Mouse (Mus musculus): ENCODE data around the gene Aff3.

Aff3 gene

DNA sequence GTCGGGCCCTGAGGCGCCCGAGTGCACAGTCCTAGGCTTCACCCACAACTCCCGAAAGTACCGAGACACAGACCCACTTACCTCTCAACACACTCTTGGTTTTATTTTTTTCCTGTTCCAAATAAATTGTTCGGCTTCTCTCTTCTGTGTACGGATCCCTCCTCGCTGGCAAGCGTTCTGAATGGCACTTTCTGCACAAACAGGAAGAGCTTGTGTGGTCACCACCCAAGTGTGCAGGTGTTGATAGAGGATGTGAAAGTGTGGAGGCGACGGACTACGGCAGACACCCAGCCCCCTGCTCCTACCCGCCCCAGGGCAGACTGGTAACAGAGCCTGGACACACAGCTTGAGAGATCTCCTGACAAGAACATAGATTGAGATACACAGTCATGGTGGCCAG, at the start of gene Aff3:
TSS of gene Aff3 (minus strand) at position 179 of the 400 bp plus-strand sequence.
- DNase-seq, result peak; percentile 74

DNA sequence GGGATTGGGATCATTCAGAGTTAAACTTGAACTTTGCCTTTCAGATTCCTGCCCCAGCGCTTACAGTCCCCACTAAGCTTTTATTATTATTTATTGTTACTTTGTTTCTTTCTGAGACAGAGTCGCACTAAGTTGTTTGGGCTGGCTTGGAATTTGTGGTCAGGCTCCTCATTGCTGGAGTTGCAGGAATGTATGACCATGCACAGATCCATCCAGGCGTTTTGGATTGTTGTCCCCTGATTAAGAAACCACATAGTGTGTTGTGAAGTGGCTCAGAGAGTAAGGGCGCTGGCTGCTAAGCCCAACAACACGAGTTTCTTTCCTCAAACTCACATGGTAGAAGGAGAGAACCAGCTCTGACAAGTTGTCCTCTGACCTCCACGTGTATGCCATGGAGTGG, 35.9 kb upstream of the Aff3 start:
- no peak for DNase-seq

DNA sequence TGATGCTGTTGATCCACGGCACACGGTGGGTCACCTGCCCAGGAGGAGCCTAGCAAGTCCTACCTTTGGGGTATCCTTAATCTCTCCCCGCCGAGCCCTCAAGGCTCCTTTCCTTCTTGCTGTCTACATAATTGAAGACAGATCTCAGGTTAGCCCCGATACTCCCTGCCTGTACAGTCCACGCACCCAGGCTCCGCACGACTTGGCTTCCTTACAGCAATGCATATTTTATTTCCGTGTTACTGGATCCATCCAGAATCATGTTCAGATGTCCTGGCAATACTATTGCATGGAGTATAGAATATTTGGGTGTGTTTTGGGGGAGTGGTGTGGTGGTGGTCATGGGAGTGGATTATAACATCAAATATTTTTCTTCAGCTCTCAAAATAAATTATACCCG, 34.5 kb upstream of the Aff3 start:
- DNase-seq, result no peak

DNA sequence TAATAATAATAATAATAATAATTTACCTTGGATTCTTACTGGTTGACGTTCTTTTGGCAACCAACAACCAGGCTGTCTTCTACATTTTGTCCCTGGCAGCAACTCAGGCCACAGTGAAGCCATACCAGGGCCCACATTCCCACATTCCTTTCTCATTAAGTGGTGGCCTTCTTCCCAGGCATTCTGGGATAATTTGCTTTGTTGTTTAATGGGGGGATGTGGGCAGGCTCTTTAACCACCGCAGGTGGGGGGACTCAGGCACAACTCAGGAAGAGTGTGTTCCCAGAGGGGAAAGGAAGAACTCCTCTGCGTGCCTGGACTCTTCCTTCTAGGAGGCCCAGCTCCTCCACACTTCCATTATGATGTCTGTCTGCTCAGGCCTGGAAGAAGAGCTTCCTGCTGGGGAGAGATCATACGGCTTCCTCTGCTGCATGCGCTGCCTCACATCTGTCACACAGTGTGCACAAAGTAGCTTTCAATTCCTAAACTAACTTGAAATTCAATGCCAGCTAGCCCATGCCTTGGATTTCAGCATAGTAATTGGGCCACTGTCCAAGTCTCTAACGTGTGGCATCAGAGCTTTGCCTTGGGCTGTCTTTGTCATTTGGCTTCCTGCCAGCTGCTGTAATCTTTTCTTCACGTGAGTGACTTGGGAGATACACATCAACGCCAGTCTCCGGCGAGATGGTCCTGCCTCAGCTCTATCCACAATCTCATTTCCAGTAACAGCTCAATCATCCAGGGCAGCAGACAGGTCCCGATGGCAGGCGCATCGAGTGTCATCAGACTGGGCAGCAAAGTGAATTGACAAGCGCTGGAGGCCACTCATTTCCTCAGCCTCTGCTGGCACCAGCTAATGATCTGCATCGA, 31.3 kb upstream of the Aff3 start:
- peak; percentile 13 for DNase-seq

DNA sequence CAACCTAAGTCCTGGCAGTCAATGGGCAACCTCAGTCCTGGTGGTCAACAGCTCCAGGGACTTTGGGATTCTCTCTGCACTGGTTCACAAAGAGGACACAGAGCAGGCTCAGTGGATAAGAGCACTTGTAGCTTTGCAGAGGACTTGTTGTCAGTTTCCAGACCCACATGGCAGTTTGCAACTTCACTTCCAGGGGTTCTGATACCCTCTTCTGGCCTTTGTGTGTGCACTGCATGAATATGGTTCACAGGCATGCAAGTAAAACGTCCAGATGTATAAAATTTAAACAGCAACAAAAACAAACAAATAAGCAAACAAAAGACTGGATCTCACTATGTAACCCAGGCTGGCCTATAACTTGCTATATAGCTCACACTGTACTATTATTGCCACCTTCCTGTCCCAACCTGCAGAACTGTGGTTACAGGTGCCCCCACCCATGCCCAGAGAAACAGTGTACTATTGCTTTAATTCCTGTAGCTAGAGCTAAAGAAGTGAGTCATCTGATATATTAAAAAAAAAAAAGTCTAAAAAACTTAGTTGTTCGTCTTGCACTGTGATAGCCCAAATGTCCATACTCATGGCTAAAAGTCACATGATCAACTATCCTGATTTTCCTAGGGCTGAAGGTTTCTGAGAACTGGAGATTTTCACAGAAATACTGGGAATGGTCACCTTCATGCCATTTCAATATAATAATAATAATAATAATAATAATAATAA, 30.5 kb upstream of the Aff3 start:
- no peak for DNase-seq

DNA sequence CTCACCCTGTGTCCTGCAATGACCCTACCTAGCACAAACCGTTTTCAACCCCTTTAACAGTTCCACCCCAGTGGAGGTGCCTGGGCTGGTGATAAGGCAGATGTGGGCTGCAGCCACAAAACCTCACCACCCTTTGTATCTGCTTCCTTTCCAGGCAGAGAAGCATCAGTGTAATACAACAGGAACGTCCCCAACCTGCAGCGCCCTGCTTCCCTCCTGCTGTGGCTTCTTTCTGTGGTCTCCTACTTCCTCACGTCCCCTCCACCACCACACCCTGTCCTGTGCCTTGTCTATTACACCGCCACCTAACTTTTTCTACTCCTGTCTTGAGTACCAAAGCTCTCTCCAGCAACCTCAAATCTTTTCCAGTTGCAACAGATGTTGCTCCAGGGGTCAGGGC, 29.4 kb upstream of the Aff3 start:
- DNase-seq, result peak; percentile 58

DNA sequence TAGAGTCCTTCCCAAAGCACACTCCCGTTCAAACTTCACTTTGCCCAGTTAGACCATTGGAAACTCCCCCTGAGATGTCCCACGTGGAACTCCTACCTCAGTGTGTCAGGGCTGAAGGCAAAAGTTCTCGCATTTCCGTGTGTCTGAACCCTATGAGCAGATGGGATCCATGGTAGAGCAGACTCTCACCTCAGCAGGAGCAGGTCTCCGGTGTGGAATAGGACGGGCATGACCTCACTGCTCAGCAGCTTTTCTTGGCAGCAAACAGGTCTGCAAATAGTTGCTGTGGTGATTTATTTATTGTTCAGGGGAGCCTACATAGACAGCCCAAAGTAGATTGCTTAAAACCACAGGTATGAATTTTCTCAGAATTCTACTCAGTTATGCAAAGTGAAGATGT, 25.7 kb upstream of the Aff3 start:
- no peak for DNase-seq

DNA sequence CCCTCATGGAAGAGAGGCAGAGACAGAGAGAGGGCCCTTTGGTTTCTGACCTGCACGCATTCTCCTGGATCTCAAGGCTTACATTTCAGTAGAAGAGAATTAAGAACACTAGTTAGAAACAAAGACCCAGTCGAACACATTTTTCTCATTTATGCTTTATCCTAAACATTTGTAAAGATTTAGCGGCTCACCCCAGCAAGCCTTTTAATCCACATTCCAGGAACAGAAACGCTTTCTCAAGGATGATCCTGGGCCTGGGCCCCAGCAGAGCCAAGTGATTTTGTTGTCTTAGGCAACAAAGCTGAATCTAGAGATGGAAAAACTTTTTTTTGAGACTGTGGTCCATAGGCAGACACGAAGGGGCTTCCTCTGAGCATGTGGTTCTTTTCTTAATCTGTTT, 23.5 kb upstream of the Aff3 start:
- DNase-seq, result no peak

DNA sequence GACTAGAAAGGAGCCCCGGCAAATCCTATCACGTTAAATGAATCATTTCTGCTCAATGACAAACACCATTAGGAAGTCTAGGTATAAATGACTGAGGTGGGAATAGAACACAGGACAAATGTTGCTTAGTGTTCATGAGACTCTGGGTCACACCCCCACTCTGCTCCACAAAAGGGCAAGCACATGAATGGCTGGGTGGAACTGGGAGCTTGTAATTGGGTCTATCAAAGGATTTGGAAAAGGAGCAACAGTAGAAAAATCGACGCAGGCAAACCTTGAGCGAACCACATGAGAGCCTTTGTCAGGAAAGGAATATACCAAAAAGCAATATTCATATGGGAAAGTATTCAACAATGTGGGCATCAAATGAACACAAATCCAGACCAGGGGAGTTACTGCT, 21.0 kb upstream of the Aff3 start:
- no peak for DNase-seq

DNA sequence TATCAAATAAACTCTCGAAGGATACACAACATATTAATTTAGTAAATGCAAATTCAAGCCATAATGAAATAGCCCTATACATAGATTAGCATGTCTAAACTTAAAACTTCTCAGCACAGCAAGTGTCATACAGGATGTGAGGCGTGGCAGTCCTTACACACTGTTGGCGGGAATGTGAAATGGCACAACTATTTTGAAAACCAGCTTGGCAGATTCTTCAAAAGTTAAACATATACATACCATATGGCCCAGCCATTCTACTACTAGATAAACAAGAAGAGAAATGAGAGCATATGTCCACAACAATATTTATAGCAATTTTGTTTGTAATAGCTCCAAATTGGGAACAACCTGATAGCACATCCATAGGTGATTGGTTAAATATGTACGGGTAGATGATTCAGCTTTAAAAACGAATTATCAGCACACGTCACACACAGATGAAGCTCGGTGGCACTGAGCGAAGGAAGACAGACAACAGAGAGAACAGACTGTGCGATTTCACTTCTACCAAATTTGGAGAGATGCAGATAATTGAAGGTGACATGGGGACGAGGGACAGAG, 18.5 kb upstream of the Aff3 start:
- no peak for DNase-seq

DNA sequence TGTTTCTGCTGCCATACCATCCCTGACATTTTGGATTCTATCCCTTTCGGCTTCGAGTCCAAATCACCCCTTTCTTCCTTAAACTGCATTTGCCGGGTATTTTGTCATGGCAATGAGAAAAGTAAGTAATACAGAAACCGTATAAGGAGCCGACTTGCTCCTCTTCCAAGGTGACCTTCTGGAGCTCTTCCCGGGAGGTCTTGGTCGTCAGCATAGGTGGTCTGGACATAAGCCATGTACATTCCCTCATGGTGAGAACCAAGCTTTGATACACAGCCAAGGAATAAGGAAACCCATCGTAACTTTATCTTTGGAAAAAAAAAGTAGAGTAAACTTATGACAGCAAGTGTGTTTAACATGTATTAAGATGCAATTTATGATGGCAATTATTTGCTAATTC, 15.1 kb upstream of the Aff3 start:
- DNase-seq, result no peak

DNA sequence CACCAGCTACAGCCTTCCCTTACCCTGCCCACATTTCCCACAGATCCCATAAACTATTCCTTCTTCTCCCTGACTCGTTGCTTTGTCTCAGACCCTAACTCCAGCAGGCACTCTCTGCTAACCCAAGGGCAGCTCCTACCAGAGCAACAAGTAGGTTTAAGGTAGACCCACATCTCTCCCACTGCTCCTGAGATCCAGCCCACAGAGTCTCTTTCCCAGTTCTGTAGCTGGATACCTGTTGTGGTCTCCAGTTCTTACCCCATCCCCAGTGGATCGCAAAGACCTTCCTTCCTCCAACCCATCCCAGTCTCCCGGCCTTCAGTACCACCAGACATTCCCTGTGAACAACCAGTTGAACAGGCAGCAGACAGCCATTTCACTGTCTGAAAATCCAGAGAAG, 7.0 kb upstream of the Aff3 start:
- no peak for DNase-seq

DNA sequence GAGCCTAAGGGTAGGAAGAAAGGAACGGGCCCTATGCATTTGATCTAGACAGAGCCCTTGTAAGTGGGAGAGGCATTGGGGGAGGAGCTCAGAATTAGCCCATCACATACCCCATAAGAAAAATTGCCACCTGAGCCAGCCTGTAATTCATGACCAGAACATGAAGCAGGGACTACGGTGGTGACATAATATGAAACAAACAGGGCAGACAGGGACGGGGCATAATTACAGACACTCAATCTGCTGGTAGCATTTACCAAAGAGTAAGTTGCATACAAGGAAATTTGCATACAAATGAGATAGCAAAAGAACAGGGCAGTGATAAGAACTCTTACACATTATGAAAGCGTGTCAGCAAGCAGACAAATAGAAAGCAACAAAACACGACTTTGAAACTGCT, 6.3 kb upstream of the Aff3 start:
- no peak for DNase-seq

DNA sequence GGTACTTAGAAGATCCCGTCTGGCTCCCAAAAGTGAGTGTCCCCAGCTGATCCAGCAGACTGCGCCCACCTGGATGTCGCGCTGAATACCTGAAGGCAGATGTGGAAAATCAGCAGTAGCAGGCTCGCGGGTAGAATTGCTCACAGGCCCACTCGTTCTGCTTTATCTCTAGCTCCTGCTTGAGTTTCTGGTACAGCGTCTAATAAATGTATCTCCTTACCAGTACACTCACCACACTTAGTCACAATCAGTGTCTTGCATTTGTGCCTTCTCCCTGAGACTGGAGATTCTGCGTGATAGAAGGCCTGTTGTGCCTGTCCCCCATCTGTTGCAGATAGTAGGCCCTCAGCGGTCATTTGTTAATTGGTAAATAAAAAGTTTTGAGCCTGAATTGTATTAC, 3.6 kb upstream of the Aff3 start:
- no peak for DNase-seq

DNA sequence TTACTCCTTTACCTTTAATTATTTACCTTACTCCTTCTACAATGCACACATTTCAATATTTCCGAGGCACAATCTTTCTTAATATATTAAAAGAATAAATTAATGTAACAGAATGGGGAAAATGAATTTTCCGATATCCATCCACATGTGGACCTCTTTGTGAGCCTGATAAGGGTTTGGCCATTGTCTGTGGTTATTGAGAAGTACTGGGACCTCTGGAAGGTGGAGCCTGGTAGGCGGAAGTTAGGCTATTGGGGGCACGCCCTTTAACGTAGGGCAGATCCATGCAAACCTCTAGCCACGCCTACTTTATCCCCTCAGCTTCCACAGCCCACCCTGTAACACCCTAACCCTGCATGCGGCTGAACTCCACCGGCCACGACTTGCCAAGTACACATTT, 3.1 kb upstream of the Aff3 start:
- DNase-seq, result no peak

DNA sequence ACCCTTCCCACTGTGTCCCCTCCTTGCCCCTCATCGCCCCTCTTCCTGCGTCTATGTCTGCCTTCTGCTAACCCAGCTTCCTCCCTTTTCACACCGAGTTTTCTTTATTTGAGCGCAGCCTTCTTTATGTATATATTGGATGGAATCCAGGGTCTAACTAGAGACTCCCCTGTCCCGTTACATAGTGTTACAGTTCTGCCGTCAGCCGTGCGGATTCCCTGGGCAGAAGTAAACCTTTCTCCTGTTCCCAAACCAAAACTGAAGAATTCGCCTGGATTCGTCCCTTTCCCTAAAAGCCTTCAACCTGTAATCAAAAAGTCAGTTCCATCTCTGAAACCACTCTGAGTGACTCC, 2.0 kb upstream of the Aff3 start:
- DNase-seq, result no peak

DNA sequence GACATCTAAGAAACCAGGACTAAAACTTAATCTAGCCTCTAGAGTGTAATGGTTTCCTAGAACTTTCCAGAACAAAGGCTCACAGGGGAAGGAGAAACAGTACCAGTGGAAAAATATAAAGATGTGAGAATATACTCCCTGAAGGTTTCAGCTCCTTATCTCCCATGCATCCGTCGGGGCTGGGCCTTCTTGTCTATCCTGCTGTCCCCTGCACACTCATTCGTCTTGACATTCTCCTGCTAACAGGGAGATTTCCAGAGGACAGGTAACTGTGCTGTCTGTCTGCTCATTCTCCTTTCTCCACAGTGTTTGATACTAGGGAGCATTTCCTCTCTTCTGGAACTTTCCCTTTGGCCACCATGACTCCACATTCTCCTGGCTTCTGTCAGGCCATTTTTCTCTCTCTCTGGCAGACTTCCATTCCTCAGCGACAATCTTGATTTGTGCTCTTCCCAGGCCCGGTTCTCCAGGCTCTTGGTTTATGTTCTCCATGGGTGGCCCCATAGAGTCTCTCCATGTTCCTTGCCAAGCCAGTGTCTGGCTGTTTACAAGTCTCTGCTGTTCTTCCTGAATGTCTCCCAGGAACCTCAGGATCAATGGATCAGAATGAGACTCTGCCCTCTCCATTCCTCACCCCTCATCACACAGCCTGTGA, 1.5 kb upstream of the Aff3 start:
- DNase-seq, result no peak

DNA sequence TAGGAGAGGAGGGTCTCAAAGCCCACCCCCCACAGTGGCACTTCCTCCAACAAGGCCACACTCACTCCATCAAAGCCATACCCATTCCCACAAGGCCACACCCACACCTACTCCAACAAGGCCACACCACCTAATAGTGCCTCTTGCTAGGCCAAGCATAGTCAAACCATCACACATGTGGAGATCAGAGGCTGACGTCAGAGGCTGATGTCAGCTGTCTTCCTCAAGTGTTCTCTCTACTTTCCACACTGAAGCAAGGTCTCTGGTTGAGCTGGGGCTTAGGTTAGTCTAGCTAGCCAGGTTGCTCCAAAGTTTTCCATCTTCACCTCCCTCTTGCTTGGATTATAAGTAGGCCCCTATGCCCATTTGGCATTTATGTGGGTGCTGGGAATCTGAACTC, 856 bp upstream of the Aff3 start:
- peak; percentile 55 for DNase-seq

DNA sequence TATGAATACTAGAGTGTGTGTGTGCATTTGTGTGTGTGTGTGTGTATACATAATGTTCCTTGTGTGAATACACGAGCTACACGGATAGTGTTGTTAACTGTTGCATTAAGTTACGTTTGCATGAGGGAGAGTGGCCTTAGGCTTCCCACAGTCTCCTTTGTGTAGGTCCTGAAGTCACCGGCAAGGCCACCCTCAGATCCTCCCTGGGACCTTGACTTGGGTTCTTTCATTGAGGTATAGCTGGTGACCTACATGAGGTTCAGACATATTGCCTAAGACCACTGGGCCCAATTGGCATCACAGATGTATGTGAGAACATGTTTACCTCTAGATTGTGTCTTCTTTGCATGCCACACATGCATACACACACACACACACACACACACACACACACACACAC, 494 bp downstream of the Aff3 start:
- no peak for DNase-seq

DNA sequence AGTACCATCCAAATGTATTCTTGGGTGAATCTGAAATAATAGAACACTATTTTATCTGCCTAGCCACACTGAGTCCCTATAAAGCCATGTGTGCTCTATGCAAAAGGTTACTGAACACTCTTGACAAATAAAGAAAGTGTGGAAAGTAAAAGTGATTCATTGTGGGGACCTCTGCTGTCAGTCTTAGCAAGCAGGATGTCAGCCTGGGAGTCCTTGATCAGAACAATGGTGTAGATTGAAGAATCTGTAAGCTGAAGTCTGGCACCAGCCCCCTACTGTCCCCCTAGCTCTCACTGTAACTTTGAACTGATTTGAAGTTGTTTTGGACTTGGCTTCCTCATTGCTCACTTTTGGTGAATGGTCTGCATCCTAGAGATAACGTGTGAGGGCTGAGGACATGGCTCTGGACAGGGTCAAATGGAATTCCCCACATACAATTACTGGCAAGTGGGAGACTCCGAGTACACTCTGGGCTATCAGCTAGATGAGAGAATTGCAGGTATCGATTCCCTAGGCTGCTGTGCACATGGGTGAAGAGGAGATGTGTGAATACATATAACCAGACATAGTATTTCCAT, 2.0 kb downstream of the Aff3 start:
- peak; percentile 30 for DNase-seq

DNA sequence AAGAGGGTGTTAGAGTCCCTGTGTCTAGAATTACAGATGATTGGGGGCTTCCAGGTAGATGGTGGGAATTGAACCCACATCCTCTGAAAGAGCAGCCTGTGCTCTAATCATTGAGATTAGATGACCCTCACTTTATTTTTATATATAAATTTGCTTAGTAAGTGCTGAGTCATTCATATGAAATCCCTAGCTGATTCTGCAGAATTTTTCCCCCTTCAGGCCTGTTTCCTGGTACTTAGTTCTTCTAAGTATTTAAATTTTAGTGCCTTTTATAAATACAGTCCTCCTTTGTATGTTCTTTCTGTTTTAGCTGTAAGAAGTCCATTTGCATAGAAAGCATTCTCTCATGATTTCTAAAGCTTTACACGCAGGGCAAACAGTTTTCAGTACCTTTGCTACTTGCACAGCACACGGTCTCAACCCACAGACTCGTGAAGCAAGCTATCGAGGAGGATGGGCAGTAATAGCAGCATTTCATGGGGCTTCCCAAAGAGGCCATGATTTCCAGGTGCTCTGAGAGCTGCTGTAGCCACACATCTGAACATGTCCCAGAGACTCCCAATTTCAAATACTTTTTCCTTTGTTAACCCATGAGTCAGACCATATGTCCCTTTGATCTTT, 5.7 kb downstream of the Aff3 start:
- no peak for DNase-seq

DNA sequence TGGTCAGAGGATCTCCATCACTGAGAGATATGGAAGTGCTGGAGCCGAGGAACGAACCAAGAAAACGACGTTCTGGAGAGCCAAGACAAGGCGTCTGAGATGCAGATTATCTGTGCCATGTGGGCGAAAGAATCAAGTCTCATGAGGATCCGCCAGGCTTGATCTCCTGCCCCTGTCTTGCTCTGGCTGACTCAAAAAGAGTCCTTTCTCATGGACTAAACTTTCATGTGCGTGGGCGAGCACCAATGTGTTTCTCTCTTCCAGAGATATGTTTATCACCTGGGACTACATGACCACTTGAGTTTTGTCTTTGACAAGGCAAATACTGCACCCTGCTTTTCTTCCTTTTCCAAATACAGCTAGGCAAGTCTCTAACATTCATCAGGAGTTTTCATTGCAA, 6.4 kb downstream of the Aff3 start:
- no peak for DNase-seq

DNA sequence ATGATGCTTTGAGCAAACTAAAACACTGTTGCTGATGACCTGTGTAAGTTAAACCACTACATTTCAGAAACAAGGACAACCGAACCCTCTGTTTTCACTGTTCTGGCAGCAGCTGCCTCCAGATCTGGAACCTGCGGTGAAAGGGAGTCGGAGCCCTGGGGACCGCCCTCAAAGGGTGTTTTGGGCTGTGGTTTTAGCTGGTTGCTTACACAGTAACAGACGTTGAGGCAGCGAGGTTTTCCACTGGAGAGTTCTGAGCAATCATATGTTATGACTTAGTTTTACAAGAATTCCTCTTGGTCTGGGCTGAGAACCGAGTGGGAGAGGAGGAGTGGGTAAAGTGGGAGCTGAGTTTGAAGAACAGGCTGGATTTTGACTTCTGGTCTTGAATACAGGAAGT, 7.1 kb downstream of the Aff3 start:
- DNase-seq, result peak; percentile 80

All from thymus, postnatal 25 days (tissue).